Mouse (Mus musculus): ENCODE data around the gene Exoc6b. TPM values are rescaled to one million over a fixed set of nuclear protein-coding genes. Genes with fewer than 3 reads are reported as not detected.

Gene Exoc6b
- polyA plus RNA-seq, 1 experiment from 2014 or later: 6.7 TPM

DNA sequence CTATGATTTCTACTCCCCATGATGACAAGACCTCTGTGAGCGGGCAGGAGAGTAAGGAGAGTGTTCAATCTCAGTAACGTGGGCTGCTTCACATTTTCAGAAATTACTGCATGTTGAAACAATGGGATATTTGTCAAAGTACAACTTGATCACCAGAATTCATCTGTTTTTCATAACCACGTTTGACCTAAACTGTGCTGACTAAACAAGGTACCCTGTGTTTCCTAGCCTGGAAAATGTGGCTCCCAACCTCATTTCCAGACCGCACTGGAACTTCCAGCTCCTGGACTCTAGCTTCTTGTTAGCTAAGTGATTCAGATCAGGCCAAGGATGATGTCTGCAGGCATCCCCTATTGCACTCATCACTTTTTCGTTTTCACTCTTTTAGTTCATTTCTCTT, 193.4 kb downstream of the Exoc6b start:
- Histone ChIP-seq H3K4me1 (replicated peaks; ENCODE audit: control insufficient read depth, insufficient read depth, low read length) (no peaks in the 10 kb centered on the region), H3K36me3 (ENCODE audit: control insufficient read depth, insufficient read depth) (no peaks in the 10 kb centered on the region), H3K27ac (ENCODE audit: low read depth, low read length) (no peak overlapping the region), H3K4me2 (replicated peaks; ENCODE audit: low read depth) (no peak overlapping the region), H3K9ac (ENCODE audit: low read depth, low read length) (no peak overlapping the region), H3K4me3 (ENCODE audit: low read depth, low read length) (no peak overlapping the region), H3K9me3 (ENCODE audit: control insufficient read depth) (no peaks in the 10 kb centered on the region), H3K27me3 (replicated peaks; ENCODE audit: control insufficient read depth, insufficient read depth, low read length) (no peaks in the 10 kb centered on the region)
- ATAC-seq: no peak
- TF ChIP-seq CTCF (IDR thresholded peaks at IDR 0.05; ENCODE audit: low read depth): no peak
- 79% methylated on average over 5 of the region's 5 CpGs for WGBS

DNA sequence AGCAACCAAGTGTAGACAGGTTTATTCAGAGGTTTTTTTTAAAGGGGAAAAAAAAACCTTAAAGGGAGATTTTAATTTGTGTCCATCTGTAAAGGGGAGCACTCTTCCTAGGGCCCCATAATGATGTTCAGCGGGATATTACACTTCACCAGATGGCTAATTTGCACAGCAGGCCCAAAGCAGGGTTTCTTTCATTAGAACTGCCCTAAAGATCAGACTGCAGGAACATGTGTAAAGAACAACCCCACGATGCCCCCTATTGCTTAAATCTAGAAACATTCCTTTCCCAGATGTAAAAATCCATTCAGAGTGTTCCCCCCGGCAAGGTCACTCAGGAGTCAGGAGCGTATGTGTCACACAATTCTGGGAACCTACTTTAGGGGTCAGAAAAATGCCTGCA, 202.2 kb downstream of the Exoc6b start:
- no peaks in the 10 kb centered on the region for H3K36me3 ChIP-seq (ENCODE audit: control insufficient read depth, insufficient read depth)
- no peak overlapping the region for H3K27ac ChIP-seq (ENCODE audit: low read depth, low read length)
- no peaks in the 10 kb centered on the region for H3K9me3 ChIP-seq (ENCODE audit: control insufficient read depth)
- H3K4me1 ChIP-seq (replicated peaks; ENCODE audit: control insufficient read depth, insufficient read depth, low read length): no peaks in the 10 kb centered on the region; the same call in 1 of the 2 replicates
- H3K4me3 ChIP-seq (ENCODE audit: low read depth, low read length): no peak overlapping the region
- ATAC-seq: no peak
- WGBS: 44% methylated on average over 4 of the region's 4 CpGs
- TF ChIP-seq CTCF (IDR thresholded peaks at IDR 0.05; ENCODE audit: low read depth): no peak
- no peaks in the 10 kb centered on the region for H3K27me3 ChIP-seq (replicated peaks; ENCODE audit: control insufficient read depth, insufficient read depth, low read length)
- no peak overlapping the region for H3K4me2 ChIP-seq (replicated peaks; ENCODE audit: low read depth)
- H3K9ac ChIP-seq (ENCODE audit: low read depth, low read length): no peak overlapping the region

DNA sequence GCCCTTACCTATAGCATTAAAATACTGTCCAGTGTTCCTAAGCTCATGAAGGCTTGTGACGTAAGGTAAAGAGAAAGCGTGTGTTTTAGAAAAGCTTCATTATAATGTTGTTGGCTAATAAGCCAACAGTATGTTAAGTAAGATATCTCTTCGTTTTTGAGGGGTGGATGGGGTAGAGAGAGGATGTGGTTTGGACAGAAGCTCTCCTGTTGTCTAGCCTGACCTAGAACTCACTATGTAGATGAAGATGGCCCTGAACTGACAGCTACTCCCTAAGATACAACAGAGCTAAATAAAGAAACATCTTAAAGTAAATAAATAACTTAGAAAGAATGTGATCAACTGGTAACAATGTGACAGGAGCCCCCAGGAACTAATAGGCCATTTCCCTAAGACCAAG, 204.7 kb downstream of the Exoc6b start:
- no peak overlapping the region for H3K9ac ChIP-seq (ENCODE audit: low read depth, low read length)
- no peak overlapping the region for H3K4me2 ChIP-seq (replicated peaks; ENCODE audit: low read depth)
- no peak for ATAC-seq
- H3K36me3 ChIP-seq (ENCODE audit: control insufficient read depth, insufficient read depth): 0 out of 2 replicates have a peak, but pooled peaks cover 3% of the 10 kb centered on the region
- no peak for TF ChIP-seq CTCF (IDR thresholded peaks at IDR 0.05; ENCODE audit: low read depth)
- no peak overlapping the region for H3K4me3 ChIP-seq (ENCODE audit: low read depth, low read length)
- no peaks in the 10 kb centered on the region for H3K9me3 ChIP-seq (ENCODE audit: control insufficient read depth)
- no peak overlapping the region for H3K27ac ChIP-seq (ENCODE audit: low read depth, low read length)
- H3K4me1 ChIP-seq (replicated peaks; ENCODE audit: control insufficient read depth, insufficient read depth, low read length): no peaks in the 10 kb centered on the region; the same call in 1 of the 2 replicates
- WGBS: 90% methylated on average over 3 of the region's 3 CpGs
- H3K27me3 ChIP-seq (replicated peaks; ENCODE audit: control insufficient read depth, insufficient read depth, low read length): no peaks in the 10 kb centered on the region

DNA sequence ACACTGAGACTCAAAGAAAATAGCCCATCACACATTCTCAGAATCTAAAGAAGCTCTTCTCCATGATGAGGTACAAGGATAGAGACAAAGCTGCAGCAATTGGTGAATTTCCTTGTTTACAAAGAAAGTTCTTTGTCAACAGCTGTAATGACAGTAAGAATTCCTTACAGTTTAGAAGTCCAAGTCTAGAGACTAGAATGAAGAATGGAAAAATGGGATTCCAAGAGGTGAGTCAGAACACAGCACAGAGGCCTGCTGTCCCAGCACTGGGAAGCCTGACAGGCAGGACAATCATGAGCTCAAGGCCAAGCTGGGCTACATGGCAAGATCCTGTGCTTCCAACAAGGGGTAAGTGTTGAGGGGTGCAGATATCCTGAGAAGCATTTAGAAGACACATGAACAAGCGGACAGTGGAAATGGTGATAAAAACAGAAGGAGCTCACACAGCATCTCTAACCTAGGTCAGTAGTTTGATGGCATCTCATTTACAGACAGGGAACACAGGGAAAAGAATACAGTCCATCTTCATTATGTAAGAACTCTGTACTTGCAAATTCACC, 205.4 kb downstream of the Exoc6b start:
- Histone ChIP-seq H3K36me3 (ENCODE audit: control insufficient read depth, insufficient read depth) (0 out of 2 replicates have a peak, but pooled peaks cover 3% of the 10 kb centered on the region), H3K4me1 (replicated peaks; ENCODE audit: control insufficient read depth, insufficient read depth, low read length) (no peaks in the 10 kb centered on the region; the same call in 1 of the 2 replicates), H3K9ac (ENCODE audit: low read depth, low read length) (no peak overlapping the region), H3K27ac (ENCODE audit: low read depth, low read length) (no peak overlapping the region), H3K9me3 (ENCODE audit: control insufficient read depth) (no peaks in the 10 kb centered on the region), H3K27me3 (replicated peaks; ENCODE audit: control insufficient read depth, insufficient read depth, low read length) (no peaks in the 10 kb centered on the region), H3K4me2 (replicated peaks; ENCODE audit: low read depth) (no peak overlapping the region), H3K4me3 (ENCODE audit: low read depth, low read length) (no peak overlapping the region)
- TF ChIP-seq CTCF (IDR thresholded peaks at IDR 0.05; ENCODE audit: low read depth): no peak
- 96% methylated on average over 1 of the region's 1 CpGs for WGBS
- ATAC-seq: no peak

DNA sequence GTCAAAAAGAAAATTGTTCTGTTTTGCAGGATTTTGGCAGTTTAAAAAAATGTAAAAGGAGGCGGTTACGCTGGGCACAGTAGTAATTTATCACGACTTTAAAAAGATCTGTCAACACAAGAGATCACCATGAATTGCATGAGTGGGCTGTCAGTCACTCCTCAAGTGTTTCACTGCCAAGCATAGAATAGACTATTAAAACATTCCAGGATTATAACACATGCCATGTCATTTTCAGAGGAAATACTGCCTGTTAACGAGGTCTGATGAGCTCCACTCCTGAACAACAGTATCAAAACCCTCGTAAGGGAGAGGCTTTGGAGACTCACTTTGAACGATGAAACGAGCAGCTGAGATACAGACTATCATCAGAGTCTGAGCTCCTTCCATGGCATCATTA, 223.6 kb downstream of the Exoc6b start:
- Histone ChIP-seq H3K4me2 (replicated peaks; ENCODE audit: low read depth) (no peak overlapping the region), H3K27me3 (replicated peaks; ENCODE audit: control insufficient read depth, insufficient read depth, low read length) (no peaks in the 10 kb centered on the region), H3K9ac (ENCODE audit: low read depth, low read length) (no peak overlapping the region), H3K4me3 (ENCODE audit: low read depth, low read length) (no peak overlapping the region), H3K36me3 (ENCODE audit: control insufficient read depth, insufficient read depth) (peaks cover 8% of the 10 kb centered on the region; the same call in 1 of the 2 replicates), H3K27ac (ENCODE audit: low read depth, low read length) (no peak overlapping the region), H3K4me1 (replicated peaks; ENCODE audit: control insufficient read depth, insufficient read depth, low read length) (no peaks in the 10 kb centered on the region), H3K9me3 (ENCODE audit: control insufficient read depth) (no peaks in the 10 kb centered on the region)
- no peak for ATAC-seq
- no peak for TF ChIP-seq CTCF (IDR thresholded peaks at IDR 0.05; ENCODE audit: low read depth)
- WGBS: 77% methylated on average over 7 of the region's 7 CpGs

DNA sequence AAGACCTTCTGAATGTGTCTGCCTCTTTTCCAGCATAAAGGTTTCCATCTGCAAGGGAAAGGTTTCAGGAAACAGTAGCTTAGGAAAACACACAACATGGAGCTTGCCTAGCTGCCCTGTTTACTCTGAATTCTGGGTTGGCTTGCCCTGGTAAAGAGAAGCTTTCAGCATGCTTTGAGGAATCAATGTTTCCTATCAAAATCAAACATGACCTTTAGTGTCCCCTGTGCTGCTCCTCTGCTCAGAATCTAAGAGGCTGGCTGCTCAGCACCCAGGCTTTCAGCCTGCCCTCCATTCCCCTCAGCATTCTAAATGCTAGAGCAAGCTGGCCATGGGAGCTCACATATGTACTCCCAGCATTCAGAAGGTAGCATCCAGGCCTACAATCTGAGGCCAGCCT, 228.2 kb downstream of the Exoc6b start:
- Histone ChIP-seq H3K36me3 (ENCODE audit: control insufficient read depth, insufficient read depth) (peaks cover 3% of the 10 kb centered on the region; the same call in 1 of the 2 replicates), H3K9ac (ENCODE audit: low read depth, low read length) (no peak overlapping the region), H3K4me3 (ENCODE audit: low read depth, low read length) (no peak overlapping the region), H3K27me3 (replicated peaks; ENCODE audit: control insufficient read depth, insufficient read depth, low read length) (no peaks in the 10 kb centered on the region), H3K9me3 (ENCODE audit: control insufficient read depth) (no peaks in the 10 kb centered on the region), H3K4me2 (replicated peaks; ENCODE audit: low read depth) (no peak overlapping the region), H3K27ac (ENCODE audit: low read depth, low read length) (no peak overlapping the region), H3K4me1 (replicated peaks; ENCODE audit: control insufficient read depth, insufficient read depth, low read length) (no peaks in the 10 kb centered on the region)
- TF ChIP-seq CTCF (IDR thresholded peaks at IDR 0.05; ENCODE audit: low read depth): no peak
- no peak for ATAC-seq

DNA sequence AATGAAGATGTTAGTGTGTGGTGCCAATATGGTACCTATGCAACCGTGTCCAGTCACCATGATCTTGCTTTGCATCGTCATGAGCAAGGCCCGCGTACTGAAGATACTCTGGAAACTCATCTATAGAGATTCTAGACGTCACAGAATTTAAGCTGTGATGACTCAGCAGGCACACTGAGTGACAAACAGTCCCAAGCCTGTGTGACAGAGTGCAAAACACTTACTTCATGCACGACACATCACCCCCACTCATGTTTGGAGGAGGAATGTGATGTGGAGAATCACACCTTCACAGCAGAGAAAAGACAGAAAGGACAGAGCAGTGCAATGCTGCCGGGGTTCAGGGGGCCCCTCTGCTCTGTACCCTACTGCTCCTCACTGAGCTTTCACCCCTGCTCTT, 261.8 kb downstream of the Exoc6b start:
- 90% methylated on average over 7 of the region's 7 CpGs for WGBS
- Histone ChIP-seq H3K4me2 (replicated peaks; ENCODE audit: low read depth) (no peak overlapping the region), H3K4me1 (replicated peaks; ENCODE audit: control insufficient read depth, insufficient read depth, low read length) (no peaks in the 10 kb centered on the region), H3K36me3 (ENCODE audit: control insufficient read depth, insufficient read depth) (no peaks in the 10 kb centered on the region), H3K27ac (ENCODE audit: low read depth, low read length) (no peak overlapping the region), H3K27me3 (replicated peaks; ENCODE audit: control insufficient read depth, insufficient read depth, low read length) (no peaks in the 10 kb centered on the region), H3K9ac (ENCODE audit: low read depth, low read length) (no peak overlapping the region), H3K4me3 (ENCODE audit: low read depth, low read length) (no peak overlapping the region), H3K9me3 (ENCODE audit: control insufficient read depth) (no peaks in the 10 kb centered on the region)
- TF ChIP-seq CTCF (IDR thresholded peaks at IDR 0.05; ENCODE audit: low read depth): no peak
- ATAC-seq: no peak
